Mouse (Mus musculus): Measurements from ENCODE around the gene Fam155a. TPM values are rescaled to one million over a fixed set of nuclear protein-coding genes. Genes with fewer than 3 reads are reported as not detected.

The Fam155a gene
- total RNA-seq, 1 experiment from 2014 or later, result not detected

DNA sequence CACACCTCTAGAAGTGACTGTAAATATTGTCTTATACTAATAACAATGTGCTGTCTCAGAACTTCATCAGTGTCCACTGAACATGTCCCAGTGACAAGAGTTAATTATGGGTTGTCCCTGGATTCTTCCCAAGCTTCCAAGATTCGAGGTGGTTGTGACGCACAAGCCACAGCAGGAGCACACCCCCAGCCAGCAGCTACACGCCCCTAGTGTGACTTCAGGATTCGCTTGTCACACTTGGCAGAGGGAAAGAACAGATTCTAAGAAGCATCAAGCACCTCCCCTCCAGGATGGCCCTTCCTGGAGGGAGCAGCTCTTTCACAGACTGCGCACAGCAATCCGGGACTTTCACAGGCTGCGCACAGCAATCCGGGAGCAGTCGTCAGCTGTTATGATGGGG lies 428.0 kb downstream of the Fam155a start:
- no peak for ATAC-seq (replicated peaks; ENCODE audit: insufficient number of reproducible peaks, low FRiP score, low TSS enrichment, poor library complexity, severe bottlenecking)

DNA sequence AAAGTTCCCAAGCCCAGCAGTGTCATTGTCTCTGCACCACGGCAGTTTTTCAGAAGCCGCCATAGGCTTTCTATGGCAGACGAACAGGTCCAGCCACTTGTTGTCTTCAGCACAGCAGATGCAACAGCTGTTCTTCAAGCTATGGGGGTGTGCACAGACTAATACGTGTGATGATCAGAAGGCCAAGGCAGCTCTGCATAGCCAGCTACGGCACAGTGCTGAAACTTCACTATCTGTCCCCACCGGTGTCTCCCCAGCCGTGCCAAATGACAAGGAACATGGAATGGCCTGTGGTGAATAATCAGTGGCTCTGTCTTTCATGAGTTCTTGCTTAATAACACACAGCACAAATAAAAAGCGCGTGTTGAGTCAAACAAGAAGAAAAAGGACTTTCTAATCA lies 428.4 kb downstream of the Fam155a start:
- ATAC-seq (replicated peaks; ENCODE audit: insufficient number of reproducible peaks, low FRiP score, low TSS enrichment, poor library complexity, severe bottlenecking), result no peak

DNA sequence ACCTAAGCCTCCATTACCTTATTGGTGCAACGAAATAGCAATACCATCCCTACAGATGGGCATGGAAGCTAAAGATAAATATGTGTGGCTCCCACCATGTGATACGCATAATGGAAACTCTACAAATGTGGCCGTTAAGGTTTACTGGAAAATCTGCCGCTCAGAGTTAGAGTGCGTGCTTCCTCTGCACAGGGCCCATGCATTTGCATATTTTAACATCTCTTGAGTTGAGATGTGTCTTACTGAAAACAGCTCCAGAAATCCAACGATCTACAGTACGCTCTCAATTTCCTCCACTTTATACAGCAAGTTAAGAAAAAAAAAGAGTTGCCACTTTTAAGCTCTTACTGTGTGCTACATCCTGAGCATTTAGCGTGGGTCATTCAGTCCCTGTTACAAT lies 433.1 kb downstream of the Fam155a start:
- no peak for ATAC-seq (replicated peaks; ENCODE audit: insufficient number of reproducible peaks, low FRiP score, low TSS enrichment, poor library complexity, severe bottlenecking)

DNA sequence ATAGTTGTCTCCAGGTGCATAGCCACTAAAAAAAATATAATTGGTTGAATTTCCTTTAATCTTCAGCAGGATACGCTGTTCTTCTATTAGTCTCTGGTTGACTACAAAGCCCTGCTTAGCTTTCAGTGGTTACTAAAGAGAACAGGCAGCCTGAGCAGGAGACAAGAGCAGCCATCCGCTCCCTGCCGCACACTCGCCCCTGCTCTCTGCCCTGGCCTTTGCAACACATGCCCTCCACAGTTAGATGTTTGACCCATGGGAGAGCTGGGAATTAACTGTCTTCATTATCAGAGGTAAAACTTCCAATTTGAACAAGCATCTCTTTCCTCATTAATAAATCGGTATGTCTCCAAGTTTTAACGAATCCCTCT lies 435.0 kb downstream of the Fam155a start:
- ATAC-seq (replicated peaks; ENCODE audit: insufficient number of reproducible peaks, low FRiP score, low TSS enrichment, poor library complexity, severe bottlenecking), result no peak

DNA sequence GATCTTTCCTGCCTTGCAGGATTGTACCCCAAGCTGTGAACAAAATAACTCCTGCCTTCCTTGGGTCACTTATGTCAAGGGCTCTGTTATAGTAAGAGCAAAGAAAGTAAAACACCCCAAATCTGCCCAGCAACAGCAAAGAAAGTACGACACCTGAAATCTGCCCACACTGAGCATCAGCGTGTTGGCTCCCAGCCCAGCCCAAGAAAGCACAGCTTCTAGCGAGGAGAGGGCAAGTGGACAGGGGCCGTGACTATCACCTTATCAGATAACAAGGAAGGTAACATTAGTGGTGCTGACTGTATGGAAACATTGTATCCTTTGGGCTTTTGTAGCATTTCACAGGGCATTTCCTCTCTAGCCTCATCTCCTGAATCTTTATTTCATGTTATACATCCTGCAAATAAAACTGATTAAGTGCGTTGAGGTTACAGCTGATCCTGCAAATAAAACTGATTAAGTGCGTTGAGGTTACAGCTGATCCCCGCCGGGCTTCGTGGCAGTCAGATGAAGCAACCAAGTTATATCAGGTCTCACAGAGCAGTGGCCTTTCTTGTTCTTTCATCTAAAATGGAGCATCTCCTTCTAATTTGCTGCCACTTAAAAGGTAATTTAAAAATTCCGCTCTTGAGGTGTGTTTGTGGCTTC lies 435.6 kb downstream of the Fam155a start:
- ATAC-seq (replicated peaks; ENCODE audit: insufficient number of reproducible peaks, low FRiP score, low TSS enrichment, poor library complexity, severe bottlenecking), result no peak

DNA sequence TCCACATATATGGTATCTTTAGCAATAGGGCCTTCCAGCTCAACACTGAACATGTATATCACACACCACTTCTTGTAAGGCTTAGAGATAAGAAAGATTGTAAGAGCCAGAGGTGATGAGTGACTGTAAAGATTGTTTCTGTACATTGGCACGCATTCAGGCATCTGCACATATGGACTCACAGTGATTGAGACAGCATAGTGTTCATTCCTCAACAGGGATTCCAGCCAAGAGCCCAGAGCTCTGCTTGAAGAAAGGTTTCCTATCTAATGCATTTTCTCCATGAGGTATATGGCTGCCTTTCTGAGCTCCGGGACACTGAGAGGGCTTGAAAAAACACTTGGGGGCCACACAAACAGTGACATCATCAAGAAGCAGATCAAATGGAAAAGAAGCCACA lies 438.2 kb downstream of the Fam155a start:
- ATAC-seq (replicated peaks; ENCODE audit: insufficient number of reproducible peaks, low FRiP score, low TSS enrichment, poor library complexity, severe bottlenecking), result no peak

DNA sequence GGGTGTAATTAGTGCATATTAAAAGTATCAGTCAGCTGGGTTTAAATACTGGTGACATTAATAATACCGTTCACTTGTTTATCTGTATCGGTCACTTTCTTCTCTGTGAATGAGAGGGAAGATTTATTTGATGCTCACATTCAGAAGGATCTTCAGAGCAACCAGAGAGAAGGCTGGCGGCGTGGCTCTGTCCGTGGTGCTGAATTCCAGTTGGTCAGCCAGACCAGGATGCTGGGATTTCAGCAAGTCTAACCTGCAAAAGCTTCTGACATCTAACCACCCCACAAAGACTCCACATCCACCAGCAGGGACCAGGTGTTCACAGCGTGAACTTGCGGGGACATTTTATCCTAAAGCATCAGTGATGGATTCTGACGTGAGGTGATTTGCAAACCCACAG lies 461.5 kb downstream of the Fam155a start:
- ATAC-seq (replicated peaks; ENCODE audit: insufficient number of reproducible peaks, low FRiP score, low TSS enrichment, poor library complexity, severe bottlenecking), result no peak

DNA sequence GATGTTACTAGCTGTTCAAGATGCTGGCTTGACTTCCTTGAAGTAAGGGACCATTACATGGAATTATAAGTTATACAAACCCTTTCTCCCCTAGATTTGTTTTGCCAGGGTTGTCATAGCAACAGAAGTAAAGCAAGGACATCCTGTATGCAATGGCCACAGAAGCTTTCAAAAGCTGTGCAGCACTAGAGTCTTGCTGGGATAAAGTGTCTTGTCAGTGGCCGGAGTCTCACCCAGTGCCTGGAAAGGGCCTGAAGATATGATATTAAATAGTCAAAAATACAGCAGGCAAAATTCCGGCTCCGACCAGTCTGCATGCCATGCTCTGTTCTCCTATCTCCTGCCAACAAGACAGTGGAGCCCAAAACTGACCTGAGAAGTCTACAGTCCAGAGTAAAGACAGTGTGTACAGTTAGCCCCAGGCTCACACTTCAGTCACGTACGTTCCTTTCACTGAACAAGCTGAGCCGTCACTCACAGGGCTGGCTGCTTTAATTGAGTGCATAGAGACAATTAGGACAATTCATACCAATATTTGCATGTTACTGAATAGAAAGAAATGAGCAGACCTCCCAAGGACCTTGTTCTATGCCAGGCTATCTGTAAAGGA lies 467.3 kb downstream of the Fam155a start:
- ATAC-seq (replicated peaks; ENCODE audit: insufficient number of reproducible peaks, low FRiP score, low TSS enrichment, poor library complexity, severe bottlenecking), result no peak

DNA sequence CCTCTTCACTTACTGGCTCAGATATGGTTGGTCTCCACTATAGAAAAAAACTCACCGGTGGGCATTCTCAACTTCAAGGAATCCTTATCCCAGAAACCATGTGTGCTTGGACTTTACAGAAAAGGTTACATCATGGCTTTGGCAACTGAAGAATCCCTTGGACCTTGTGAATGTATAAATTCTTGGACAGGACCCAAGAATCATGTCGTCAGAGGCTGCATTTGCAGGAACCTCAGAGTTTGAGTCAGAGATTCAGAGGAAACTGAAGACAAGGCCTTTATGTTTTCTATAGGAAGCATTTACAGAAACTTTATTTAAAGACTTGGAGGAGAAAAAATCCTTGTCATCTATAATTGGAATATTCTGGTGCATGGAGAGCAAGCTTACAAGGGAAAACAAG lies 475.9 kb downstream of the Fam155a start:
- no peak for ATAC-seq (replicated peaks; ENCODE audit: insufficient number of reproducible peaks, low FRiP score, low TSS enrichment, poor library complexity, severe bottlenecking)

DNA sequence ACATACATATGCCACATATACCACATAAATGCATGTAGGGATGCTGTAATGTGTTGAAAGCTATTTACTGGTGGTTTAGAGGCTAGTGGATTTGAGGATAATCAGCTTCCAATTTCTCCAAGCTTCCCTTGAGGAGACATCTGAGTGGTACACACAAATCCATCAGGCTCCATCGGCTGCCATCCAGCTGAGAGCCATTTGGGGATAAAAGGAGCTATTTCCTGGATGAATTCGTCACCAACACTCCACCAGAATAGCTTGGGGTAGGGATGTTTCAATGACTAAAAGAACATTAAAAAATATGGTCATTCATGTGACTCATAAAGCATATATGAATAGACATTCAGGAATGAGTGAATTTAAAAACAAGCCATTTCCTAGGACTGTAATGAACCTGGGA lies 478.4 kb downstream of the Fam155a start:
- ATAC-seq (replicated peaks; ENCODE audit: insufficient number of reproducible peaks, low FRiP score, low TSS enrichment, poor library complexity, severe bottlenecking), result no peak

DNA sequence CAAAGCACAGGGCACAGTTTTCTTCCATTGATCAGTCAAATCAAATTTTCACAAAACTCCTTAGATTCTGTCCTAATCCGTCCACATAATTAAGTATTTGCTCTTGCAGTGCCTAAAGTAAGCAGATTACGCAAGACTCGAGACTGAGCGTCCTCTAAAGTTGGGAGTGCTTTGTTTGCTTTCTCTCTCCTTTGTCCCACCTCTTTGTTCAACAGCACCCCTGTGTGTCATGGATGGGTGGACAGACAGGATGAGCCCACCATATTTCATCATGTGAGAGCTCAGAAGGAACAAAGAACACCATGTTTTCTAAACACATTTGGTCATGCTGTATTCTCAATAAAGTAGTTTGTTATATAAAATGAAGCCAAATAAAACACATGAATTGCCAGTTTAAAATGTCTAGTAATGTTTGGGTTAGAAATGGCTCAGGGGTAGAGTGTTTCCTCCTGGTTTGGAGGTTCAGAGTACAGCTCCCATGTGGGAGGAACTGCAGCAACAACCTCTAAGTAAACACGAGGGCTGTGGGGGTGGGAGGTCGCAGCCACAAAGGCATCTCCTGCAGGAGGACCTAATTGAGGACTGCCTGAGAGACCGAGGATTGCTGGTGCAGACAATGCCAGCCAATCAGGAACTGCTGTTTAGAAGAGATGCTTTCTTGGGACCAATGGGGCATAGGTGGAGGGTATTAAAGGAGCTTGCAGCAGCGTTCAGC lies 482.8 kb downstream of the Fam155a start:
- no peak for ATAC-seq (replicated peaks; ENCODE audit: insufficient number of reproducible peaks, low FRiP score, low TSS enrichment, poor library complexity, severe bottlenecking)

DNA sequence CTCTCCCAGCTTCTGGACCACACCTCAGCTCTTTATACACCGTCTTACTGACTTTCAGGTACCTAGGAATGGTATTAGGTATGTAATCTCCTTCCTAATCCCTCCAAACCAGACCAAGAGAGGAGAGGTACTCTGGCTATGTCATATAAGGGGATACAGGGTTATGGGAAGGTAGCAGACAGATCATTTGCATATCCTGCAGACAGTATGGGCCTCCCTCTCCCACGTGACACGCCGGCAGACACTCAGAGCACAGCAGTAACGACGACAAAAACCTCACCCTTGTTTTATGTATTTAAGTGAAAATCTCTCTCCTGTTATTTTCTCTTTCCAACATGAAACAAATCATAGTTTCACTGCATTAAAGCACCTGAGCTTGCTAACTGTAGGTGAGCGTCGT lies 496.8 kb downstream of the Fam155a start:
- ATAC-seq (replicated peaks; ENCODE audit: insufficient number of reproducible peaks, low FRiP score, low TSS enrichment, poor library complexity, severe bottlenecking), result no peak

DNA sequence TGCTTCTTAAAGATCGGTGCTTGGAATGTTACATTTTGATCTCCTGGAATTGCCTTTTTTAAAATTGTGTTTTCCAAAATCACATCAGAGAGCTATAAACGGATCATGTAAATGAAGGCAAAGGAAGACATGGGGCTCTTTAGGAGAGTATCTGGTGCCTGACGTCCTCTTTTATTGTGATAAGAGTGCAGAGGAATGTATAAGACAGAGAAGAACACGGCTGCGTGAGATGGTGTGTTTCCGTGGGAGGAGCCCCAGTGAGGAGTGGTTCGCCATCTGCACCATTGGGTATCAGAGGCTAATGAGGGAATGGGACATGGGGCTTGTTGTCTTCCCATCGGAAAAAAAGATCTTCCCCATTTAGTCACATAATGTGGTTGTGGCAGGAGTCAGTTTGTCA lies 506.6 kb downstream of the Fam155a start:
- no peak for ATAC-seq (replicated peaks; ENCODE audit: insufficient number of reproducible peaks, low FRiP score, low TSS enrichment, poor library complexity, severe bottlenecking)

DNA sequence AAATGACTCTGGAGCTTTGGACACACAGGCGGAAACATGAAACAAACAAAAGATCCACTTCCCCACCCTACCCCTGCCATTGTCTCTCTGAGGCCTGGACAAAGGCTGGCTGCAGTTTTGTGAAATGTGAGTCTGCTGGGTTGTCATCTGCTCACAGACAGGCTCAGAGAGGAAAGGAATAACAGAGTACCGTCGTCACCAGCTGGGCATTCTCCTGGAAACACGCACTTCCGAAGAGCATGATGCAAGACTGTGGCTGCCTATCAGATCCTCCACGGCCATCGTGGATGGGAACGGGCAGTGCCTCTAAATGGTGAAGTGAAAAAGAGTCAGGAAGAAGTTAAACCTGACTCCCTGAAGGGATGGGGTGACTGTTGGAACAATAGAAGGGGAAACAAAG lies 509.4 kb downstream of the Fam155a start:
- ATAC-seq (replicated peaks; ENCODE audit: insufficient number of reproducible peaks, low FRiP score, low TSS enrichment, poor library complexity, severe bottlenecking), result no peak

DNA sequence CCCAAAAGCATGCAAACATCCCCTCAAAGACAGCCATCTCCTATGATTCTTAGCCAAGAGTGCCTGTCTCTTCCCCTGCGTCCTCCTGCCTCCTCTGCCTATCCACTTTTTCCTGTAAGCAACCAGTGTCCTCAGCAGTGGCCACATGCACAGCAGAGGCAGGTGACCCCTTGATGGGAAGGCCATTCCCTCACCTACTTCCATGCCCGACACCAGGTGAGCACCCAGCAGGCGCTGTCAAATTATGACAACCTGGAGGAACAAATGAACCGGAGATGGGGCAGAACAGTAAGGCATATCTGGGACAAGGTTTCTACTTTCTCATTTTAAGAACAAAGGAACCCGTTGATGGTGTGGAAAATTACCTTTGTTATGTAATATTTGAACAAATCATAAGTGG lies 515.6 kb downstream of the Fam155a start:
- ATAC-seq (replicated peaks; ENCODE audit: insufficient number of reproducible peaks, low FRiP score, low TSS enrichment, poor library complexity, severe bottlenecking), result no peak

DNA sequence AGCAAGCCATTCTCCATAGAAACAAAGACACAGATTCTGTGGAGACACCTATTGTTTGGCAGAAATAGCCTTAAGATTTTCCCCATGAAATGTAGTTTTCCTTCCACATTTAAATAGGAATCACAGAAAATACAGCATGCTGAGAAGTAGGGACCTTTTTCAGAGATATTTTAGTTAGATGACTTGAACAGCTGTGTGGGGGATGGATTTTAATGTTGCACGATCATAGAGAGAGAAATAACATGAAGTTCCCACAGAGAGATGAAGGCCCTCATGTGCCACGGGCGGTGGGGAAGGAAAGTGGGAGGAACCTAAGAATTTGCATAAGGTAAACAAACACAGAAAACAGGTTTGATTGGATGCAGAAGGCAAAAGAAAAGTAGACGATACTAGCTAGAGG lies 518.0 kb downstream of the Fam155a start:
- ATAC-seq (replicated peaks; ENCODE audit: insufficient number of reproducible peaks, low FRiP score, low TSS enrichment, poor library complexity, severe bottlenecking), result no peak

DNA sequence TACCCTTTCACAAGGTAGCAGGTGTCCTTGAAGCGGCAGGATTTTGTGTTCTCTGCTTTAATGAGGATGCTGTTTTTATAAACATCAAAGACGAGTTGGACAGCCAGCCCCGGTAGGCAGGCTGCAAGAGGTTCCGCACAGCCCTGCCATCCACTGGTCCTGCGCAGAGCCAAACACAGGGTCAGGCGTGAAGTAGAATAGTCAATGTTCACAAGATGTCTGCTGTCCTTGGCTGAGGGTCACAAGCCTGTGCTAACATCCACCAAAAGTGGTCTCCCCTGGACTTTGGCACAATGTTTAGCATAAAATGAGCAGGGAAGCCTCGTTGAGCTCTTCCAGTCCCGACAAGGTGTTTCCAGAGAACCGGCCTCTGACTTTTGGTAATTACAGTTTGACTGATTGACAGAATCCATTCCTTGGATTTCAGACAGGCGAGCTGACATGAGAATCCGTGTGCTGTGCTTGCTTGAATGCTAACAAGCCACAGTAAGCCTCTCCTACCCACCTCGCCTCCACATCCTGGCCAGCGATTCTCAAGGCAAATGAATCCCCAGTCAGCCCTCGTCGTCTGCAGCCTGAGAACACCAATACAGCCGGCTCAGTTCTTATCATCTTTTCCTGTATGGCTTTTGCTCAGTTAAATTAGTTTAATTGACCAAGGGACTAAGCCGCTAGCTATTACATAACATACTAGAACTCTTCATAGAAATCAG lies 522.7 kb downstream of the Fam155a start:
- ATAC-seq (replicated peaks; ENCODE audit: insufficient number of reproducible peaks, low FRiP score, low TSS enrichment, poor library complexity, severe bottlenecking), result no peak

DNA sequence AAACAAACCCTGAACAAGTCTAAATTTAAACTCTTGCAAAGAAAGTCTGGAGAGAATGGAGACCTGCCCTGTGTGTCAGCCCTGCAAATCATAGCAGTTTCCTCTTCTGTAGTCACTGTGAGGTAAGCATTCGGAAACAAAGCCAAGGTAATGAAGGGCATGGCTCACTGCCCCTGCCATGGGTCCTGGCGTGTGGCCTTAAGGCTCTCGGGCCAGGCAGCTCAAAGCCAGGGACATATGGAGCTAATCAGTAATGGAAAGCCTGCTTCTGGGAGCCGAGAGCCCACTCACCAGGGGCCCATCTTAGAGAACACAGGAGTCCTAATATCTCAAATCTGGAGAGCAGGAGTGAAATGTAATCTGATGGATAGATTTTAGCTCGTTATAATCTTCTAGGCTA lies 525.0 kb downstream of the Fam155a start:
- ATAC-seq (replicated peaks; ENCODE audit: insufficient number of reproducible peaks, low FRiP score, low TSS enrichment, poor library complexity, severe bottlenecking), result no peak

DNA sequence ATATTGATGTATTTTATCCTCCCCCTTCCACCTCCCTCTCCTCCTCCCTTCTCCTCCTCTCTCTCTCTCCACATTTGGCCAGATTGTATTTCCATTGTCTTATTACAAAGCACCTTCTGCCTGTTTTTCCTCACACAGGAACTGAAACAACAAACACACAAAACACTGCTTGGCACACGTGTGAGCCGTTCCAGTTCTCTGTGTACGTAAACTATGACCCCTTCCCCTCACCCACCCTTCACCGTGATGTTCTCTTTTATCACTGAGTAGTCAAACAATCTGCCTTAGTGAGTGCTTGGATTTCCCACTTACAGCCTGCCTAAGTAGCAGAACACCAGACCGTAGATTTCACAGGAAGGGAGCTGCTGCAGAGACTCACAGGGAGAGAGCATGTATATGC lies 530.0 kb downstream of the Fam155a start:
- no peak for ATAC-seq (replicated peaks; ENCODE audit: insufficient number of reproducible peaks, low FRiP score, low TSS enrichment, poor library complexity, severe bottlenecking)

DNA sequence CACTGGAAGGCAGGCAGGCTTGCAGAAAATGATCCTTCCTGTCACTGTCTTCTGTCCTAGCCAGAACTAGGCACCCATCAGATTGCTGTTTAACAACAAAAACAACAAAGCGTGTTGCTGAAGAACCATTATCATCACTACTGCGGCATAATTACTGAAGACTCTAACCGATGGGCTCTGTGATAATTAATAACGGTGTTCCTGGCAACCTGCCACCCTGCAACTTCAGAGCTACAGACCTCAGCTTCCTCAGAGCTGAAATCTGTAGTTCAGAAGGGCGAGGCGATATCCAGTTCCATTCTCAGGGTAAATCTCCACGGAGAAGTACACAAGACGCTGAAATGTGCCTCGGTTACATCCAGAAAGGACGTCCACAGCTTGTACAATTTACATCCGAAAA lies 531.2 kb downstream of the Fam155a start:
- no peak for ATAC-seq (replicated peaks; ENCODE audit: insufficient number of reproducible peaks, low FRiP score, low TSS enrichment, poor library complexity, severe bottlenecking)

Measured in monocyte, adult 5-6 weeks (primary cell).